Mouse (Mus musculus): Measurements from ENCODE around the gene Areg.

The Areg gene

DNA sequence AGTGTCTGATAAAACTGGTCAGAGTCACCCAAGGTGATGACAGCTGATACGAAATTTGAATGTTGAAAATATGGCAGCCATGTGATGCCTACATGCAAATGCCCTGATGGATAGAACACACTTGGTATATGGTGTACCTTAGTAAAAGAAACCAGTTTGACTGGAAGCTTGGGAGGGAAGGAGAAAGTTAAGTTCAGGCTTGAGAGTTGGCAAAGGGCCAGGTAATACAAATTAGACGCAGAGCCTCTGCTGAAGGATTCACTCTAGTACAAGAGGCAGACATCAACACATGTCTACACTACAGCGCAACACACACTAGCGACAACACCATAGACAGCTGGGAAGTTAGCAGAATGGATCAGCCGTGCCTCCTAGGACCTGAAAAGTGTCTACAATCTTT lies 27.2 kb downstream of the Areg start:
- no peak for DNase-seq (ENCODE audit: low read depth, low spot score)

DNA sequence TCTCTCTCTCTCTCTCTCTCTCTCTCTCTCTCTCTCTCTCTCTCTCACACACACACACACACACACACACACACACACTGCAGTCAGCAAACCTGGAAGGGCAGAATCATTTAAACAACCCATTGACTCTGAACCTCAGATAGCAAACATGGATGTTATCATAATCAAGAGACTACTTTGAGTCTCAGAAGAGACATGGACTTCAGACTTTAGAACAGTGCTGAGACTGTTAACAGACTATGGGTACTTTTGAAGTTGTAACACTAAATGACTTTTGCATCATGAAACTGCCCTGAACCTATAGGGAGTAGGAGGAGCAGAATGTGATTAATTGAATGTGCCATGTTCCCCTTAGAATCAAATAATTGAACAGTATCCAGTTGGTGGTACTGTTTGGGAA lies 37.0 kb downstream of the Areg start:
- no peak for DNase-seq (ENCODE audit: low read depth, low spot score)

DNA sequence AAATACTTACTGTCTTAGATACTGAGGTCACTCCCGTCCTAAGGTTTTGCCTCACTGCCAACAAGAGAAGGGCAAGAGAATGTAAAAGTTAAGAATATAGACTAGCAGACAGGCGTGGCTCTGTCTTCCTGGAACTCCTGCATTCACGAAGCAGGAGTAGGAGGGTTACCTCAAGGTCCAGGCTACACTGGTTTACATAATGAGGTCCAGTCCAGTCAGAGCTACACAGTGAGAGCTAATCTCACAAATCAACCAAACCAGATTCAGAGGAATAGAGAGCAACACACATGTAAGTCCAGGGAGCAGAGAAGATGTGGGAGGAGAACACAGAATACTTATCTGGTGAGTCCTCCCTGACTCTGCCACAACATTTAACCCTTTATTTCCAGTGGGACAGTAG lies 55.2 kb downstream of the Areg start:
- DNase-seq (ENCODE audit: low read depth, low spot score): no peak
